Mouse (Mus musculus) lung, postnatal 0 days (tissue): Measurements from ENCODE around the gene Pts. TPM values are rescaled to one million over a fixed set of nuclear protein-coding genes. Genes with fewer than 3 reads are reported as not detected.

ENCODE experiments used
- ATAC-seq: fragments of 200-750 bp; cut with Nextera tagmentation; 2 replicates; pipeline ENCODE4 v1.8.0; 2017; ENCODE audit warnings: moderate library complexity
- DNase-seq: peaks from one replicate; pipeline ENCODE4 v3.0.0-alpha.2; 2016; ENCODE audit warnings: low spot score
- H3K27ac ChIP-seq: fragments of 300-500 bp; sonication (generic); 2 replicates; pipeline ENCODE4 v1.5.1; 2014; ENCODE audit warnings: antibody characterized with exemption, mild to moderate bottlenecking, low read length, mixed read lengths
- H3K27me3 ChIP-seq: fragments of 300-500 bp; sonication (generic); replicated peaks from 2 replicates; pipeline ENCODE4 v1.6.1; 2014; ENCODE audit warnings: low read length, mixed read lengths; ENCODE audit not compliant: insufficient read depth
- H3K36me3 ChIP-seq: fragments of 300-500 bp; sonication (generic); 2 replicates; pipeline ENCODE4 v1.6.1; 2014; ENCODE audit warnings: low read length, mixed read lengths; ENCODE audit not compliant: insufficient read depth
- H3K4me1 ChIP-seq: fragments of 300-500 bp; sonication (generic); 2 replicates; pipeline ENCODE4 v1.6.1; 2014; ENCODE audit warnings: antibody characterized with exemption, low read depth, low read length, mixed read lengths; ENCODE audit not compliant: insufficient read depth
- H3K4me2 ChIP-seq: fragments of 300-500 bp; sonication (generic); replicated peaks from 2 replicates; pipeline ENCODE4 v1.6.1; 2014; ENCODE audit warnings: low read depth, mild to moderate bottlenecking, low read length, moderate library complexity, mixed read lengths
- H3K4me3 ChIP-seq: fragments of 300-500 bp; sonication (generic); 2 replicates; pipeline ENCODE4 v1.5.1; 2014; ENCODE audit warnings: low read depth, low read length
- H3K9ac ChIP-seq: fragments of 300-500 bp; sonication (generic); replicated peaks from 2 replicates; pipeline ENCODE4 v1.6.1; 2014; ENCODE audit warnings: low read depth, mild to moderate bottlenecking
- H3K9me3 ChIP-seq: fragments of 300-500 bp; sonication (generic); 2 replicates; pipeline ENCODE4 v1.6.1; 2016; ENCODE audit warnings: low read length, mixed read lengths
- CTCF ChIP-seq: IDR thresholded peaks from 2 replicates; pipeline ENCODE4 v1.5.1; 2016; ENCODE audit warnings: antibody characterized with exemption, mild to moderate bottlenecking
- EP300 ChIP-seq: IDR thresholded peaks from 2 replicates; pipeline ENCODE4 v1.6.1; 2016; ENCODE audit warnings: antibody characterized with exemption, mild to moderate bottlenecking, control low read depth
- WGBS: fragments of 180-500 bp; shearing (Covaris S2); extraction: QIAGEN DNeasy Blood & Tissue Kit; methylation state at CpG from one replicate; pipeline ENCODE4 v1.1.7; 2014; 5-methylcytosine and 5-hydroxymethylcytosine counted together
- polyA plus RNA-seq: library from polyadenylated mRNA; unstranded; fragments of >200 nt; fragmentation: Nextera tagmentation; extraction: Ambion mirVana; gene quantifications from 2 replicates; pipeline ENCODE4 v1.2.1, GENCODE M21; 2015

Pts gene
- polyA plus RNA-seq, 1 experiment from 2014 or later: 76.0 TPM

GRCm38 (mm10) chr9:50548936-50549335 lies 20.4 kb upstream of the Pts start:
- WGBS: 49% methylated on average over 4 of the region's 4 CpGs
- Histone ChIP-seq H3K27ac (no peak overlapping the region), H3K9ac (no peak overlapping the region), H3K9me3 (no peaks in the 10 kb centered on the region), H3K4me1 (no peaks in the 10 kb centered on the region), H3K36me3 (no peaks in the 10 kb centered on the region), H3K27me3 (no peaks in the 10 kb centered on the region), H3K4me3 (no peak overlapping the region), H3K4me2 (no peak overlapping the region)
- TF ChIP-seq CTCF (no peak), EP300 (no peak)
- DNase-seq: no peak
- no peak for ATAC-seq

GRCm38 (mm10) chr9:50547859-50548478 lies 19.4 kb upstream of the Pts start:
- TF ChIP-seq EP300 (no peak), CTCF (no peak)
- DNase-seq (no peak), ATAC-seq (no peak)
- no peaks in the 10 kb centered on the region for H3K36me3 ChIP-seq
- no peak overlapping the region for H3K27ac ChIP-seq
- H3K4me1 ChIP-seq: no peaks in the 10 kb centered on the region
- WGBS: 21% methylated on average over 5 of the region's 5 CpGs
- H3K4me3 ChIP-seq: no peak overlapping the region
- no peaks in the 10 kb centered on the region for H3K27me3 ChIP-seq
- H3K9me3 ChIP-seq: no peaks in the 10 kb centered on the region
- no peak overlapping the region for H3K4me2 ChIP-seq
- no peak overlapping the region for H3K9ac ChIP-seq

GRCm38 (mm10) chr9:50542401-50542800 lies 13.9 kb upstream of the Pts start:
- Histone ChIP-seq H3K36me3 (no peaks in the 10 kb centered on the region), H3K27me3 (no peaks in the 10 kb centered on the region), H3K4me2 (no peak overlapping the region), H3K4me1 (no peaks in the 10 kb centered on the region), H3K9ac (no peak overlapping the region), H3K4me3 (no peak overlapping the region), H3K9me3 (no peaks in the 10 kb centered on the region), H3K27ac (no peak overlapping the region)
- 64% methylated on average over 9 of the region's 9 CpGs for WGBS
- no peak for ATAC-seq
- no peak for TF ChIP-seq CTCF
- no peak for TF ChIP-seq EP300
- no peak for DNase-seq

- DNase-seq: no peak
- Histone ChIP-seq H3K4me3 (no peak overlapping the region), H3K4me2 (no peak overlapping the region), H3K4me1 (no peaks in the 10 kb centered on the region), H3K27me3 (no peaks in the 10 kb centered on the region), H3K27ac (no peak overlapping the region), H3K9me3 (no peaks in the 10 kb centered on the region), H3K36me3 (no peaks in the 10 kb centered on the region), H3K9ac (no peak overlapping the region)
- TF ChIP-seq EP300 (no peak), CTCF (no peak)
- no peak for ATAC-seq
- 48% methylated on average over 7 of the region's 7 CpGs for WGBS
These were observed 11.6 kb upstream of the Pts start for GRCm38 (mm10) chr9:50540170-50540569.

- Histone ChIP-seq H3K27ac (no peak overlapping the region), H3K9ac (no peak overlapping the region), H3K4me1 (no peaks in the 10 kb centered on the region), H3K9me3 (no peaks in the 10 kb centered on the region), H3K4me3 (no peak overlapping the region), H3K36me3 (no peaks in the 10 kb centered on the region), H3K27me3 (no peaks in the 10 kb centered on the region), H3K4me2 (no peak overlapping the region)
- DNase-seq (no peak), ATAC-seq (no peak)
- WGBS: 50% methylated on average over 4 of the region's 4 CpGs
- TF ChIP-seq CTCF (no peak), EP300 (no peak)
These were observed 8.8 kb upstream of the Pts start for GRCm38 (mm10) chr9:50537295-50537694.

GRCm38 (mm10) chr9:50536603-50537135 lies 8.1 kb upstream of the Pts start:
- H3K27ac ChIP-seq: no peak overlapping the region
- no peak overlapping the region for H3K4me3 ChIP-seq
- H3K4me1 ChIP-seq: no peaks in the 10 kb centered on the region
- H3K27me3 ChIP-seq: no peaks in the 10 kb centered on the region
- no peak overlapping the region for H3K9ac ChIP-seq
- no peak for DNase-seq
- no peak overlapping the region for H3K4me2 ChIP-seq
- H3K9me3 ChIP-seq: no peaks in the 10 kb centered on the region
- H3K36me3 ChIP-seq: no peaks in the 10 kb centered on the region
- TF ChIP-seq CTCF (no peak), EP300 (no peak)
- ATAC-seq: no peak
- WGBS: 51% methylated on average over 7 of the region's 7 CpGs
